Mouse (Mus musculus) retina, adult 2 months (tissue): ENCODE data around the gene Cdh5.

Source experiments
- DNase-seq: peaks from one replicate; pipeline ENCODE4 v3.0.0-alpha.2; 2012; ENCODE audit warnings: low read depth, low spot score

Cdh5 gene

DNA sequence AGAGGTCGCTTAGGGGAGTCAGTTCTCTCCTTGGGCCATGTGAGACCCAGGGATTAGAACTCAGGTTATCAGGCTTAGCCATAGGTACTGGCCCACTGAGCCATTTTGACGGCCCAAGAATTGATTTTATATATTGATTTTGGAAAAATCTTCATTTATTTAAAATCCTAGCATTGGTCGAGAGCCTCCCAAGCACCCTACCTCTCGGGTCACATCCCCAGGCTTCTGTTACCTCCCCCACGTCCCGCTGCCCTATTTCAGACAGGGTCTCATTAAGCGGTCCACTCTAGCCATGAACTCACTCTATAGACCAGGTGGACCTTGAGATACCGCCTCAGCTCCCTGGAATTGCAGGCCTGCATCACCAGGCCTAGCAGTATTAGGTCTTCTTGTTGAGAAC is 33.1 kb downstream of the Cdh5 start:
- DNase-seq, result no peak

DNA sequence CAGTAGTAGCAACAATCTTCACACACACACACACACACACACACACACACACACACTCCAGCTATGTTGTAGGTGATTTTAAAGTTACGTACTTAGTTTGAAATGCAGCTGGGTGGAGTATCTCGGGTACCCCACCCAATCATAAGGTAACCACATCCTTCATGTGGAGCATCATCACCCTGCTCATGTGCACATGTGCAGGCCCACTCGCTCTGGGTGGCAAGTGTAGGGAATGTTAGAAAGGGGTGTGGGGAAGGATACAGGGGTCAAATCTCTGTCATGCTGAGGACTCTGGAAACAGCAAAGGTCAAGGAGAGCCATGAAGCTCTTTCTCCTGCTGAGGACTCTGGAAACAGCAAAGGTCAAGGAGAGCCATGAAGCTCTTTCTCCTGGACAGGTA is 34.9 kb downstream of the Cdh5 start:
- DNase-seq, result no peak

DNA sequence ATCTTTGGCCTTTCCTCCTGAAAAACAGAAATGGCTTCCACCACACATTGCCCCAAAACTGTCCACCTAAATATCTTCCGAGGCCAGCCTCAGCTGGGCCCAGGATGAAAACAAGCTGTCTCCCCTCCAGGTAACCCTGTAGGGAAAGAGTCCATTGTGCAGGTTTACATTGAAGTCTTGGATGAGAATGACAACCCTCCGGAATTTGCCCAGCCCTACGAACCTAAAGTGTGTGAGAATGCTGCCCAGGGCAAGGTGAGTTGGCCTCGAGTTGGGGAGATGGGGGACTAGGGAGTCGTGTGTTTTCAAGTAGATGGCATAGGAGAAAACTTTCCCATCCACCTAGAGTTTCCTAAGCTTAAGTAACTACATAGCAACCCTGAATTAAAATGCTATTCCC is 36.2 kb downstream of the Cdh5 start:
- DNase-seq, result no peak

DNA sequence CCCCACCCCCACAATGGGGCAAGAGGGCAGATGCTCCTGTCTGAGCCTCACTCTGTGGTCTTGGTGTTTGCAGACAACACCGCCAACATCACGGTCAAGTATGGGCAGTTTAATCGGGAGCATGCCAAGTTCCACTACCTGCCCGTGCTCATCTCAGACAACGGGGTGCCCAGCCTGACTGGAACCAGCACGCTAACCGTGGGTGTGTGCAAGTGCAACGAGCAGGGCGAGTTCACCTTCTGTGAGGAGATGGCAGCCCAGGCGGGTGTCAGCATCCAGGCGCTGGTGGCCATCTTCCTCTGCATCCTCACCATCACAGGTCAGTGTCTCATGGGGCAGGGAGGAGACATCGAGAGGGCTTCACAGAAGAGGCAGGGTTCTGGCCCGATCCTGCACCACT is 39.2 kb downstream of the Cdh5 start:
- DNase-seq, result no peak

DNA sequence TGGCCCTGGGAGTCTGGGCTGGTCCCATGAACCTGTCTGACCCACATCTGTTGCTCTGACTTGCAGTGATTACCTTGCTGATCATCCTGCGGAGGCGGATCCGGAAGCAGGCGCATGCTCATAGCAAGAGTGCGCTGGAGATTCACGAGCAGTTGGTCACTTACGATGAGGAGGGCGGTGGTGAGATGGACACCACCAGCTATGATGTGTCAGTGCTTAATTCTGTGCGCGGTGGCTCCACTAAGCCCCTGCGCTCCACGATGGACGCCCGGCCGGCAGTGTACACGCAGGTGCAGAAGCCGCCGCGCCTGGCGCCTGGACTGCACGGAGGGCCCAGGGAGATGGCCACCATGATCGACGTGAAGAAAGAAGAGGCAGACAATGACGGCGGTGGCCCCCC is 41.0 kb downstream of the Cdh5 start:
- no peak for DNase-seq

DNA sequence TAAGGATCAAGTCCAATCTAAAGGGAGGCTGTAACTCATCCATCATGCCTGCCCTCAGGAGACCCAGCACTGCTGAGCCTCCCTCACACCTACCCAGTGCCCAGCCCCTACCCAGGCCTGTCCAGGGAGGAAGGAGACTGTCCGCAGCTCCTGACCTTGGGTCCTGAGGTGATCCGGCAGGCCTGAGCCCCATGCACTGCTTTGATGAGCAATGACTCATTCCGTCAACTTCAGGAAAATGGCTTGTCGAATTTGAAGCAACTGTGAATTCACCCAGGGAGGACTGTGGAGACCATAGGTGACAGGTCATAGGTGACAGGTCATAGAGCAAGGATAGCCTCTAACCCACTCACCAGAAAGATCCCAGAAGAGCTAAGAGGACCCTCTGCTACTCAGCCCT is 42.0 kb downstream of the Cdh5 start:
- no peak for DNase-seq

DNA sequence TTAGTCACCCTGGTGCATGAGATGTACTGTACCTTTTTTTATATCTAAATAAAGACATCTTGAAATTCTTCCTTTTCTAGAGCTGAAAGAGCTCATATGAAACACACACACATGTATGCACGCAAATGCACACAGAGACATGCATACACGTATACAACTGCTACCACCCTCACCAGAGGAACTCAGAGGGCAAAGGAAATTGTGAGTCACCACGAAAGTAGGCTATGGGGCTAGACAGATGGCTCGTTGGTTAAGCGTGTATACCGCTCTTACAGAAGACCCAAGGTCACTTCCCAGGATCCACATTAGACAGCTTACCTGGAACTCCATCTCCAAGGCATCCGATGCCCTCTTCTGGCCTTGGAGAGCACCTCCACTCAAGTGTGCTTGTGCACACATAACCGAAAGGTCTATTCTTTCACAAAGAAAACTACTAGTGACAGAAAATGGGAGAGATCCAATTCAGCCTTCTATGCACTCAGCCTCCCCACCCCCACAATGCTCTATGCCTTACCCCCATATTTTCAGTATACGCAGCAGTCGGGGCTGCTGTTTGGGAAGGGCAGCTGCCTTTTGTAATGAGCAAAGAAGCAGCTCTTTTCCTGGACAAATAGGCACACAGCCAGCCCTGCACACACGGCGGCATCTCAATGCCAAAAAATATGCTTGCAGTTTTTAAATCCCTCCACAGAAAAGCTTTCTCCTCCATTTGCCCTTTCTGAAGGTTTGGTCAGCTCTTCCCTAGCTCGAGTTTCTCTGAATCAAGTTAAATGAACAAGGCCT is 43.2 kb downstream of the Cdh5 start:
- no peak for DNase-seq

DNA sequence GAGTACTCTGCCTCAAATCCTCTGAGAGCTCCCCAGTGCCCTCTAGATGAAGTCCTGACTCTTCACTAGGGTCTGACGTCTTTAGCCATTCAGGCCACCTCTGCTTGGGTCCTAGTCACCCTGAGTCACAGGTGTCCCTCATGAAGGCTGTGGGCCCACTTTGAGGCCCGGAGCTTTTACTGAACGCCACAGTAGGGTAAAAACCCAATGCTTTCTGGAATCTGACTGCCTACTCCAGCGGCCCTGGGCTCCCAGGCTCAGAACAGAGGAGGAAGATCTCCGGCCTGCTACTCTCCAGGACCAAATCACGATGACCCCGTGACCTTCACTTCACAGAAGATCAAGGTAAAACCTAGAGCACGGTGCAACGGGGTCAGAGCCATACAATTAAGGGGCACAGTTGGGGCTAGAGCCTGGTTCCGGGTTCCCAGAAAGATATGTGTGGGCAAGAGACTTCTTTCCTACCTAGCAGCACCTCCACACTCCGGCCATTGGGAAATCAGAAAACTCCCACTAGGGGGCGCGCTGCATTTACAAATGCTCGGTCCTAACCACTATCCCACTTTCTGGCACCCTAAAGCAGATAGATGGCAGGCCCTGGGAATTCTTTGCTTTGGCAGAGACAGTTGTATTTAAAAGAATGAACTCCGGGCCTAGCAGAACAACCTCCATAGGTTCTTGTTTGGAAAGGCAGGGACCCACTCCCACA is 44.7 kb downstream of the Cdh5 start:
- peak; percentile 46 for DNase-seq

DNA sequence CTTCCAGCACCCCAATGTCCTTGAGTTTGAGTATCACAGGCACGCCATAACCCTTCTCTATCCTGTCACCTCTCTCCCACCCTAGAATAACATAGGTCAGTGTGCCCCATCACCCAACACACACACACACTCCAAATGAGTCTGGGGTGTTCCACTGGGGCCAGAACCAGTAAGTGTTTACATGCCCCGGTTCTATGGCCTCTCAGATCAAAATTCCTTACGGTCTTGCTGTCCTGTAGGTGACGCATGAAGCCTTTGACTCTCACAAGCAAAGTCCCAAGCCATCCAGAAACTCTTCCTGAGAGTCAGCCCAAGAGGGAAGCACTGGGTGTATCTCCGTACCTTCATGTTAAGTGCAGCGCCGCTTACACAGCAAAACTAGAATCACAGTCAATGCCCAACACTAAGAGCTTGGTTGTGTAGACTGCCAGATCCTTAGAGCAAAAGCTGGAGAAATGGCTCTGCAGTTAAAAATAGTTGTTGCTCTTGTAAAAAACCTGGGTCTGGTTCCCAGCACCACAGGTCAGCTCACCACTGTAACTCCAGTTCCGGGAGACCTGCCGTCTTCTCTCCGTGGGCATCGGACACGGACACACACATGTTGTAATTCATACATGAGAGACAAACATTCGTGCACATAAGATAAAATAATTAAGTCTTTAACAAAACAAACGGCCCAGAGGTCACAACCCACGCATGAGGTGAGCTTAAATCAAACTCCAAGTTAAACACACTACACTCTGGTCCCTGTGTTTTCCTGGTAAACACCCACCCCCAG is 45.5 kb downstream of the Cdh5 start:
- no peak for DNase-seq

DNA sequence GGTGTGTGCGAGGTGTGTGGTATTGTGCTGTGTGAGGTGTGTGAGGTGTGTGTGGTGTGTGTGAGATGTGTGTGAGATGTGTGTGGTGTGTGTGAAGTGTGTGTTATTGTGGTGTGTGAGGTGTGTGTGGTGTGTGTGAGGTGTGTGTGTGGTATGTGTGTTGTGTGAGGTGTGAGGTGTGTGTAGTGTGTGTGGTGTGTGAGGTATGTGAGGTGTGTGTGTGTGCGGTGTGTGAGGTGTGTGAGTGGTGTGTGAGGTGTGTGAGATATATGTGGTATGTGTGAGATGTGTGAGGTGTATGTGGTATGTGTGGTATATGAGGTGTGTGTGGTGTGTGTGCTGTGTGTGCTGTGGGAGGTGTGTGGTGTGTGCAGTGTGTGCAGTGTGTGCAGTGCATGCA is 46.5 kb downstream of the Cdh5 start:
- DNase-seq, result no peak

DNA sequence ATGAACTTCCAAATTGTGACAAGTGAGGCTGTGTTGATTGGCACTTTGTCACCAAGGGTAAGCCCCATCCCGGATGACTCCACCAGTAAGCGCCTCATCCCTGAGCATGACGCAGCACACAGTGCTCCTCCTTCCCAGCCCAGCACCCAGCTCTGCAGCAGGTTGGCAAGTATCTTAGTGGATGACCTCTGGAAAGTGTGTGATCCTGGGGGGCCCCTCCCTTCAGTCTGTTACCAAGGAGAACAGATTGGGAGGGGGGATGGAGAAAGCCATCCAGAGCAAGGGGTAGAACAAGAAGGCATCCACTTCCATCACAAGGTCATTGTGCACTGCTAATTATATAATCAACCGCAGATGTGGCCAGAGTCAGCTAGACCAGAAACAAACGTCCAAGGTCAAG is 59.3 kb downstream of the Cdh5 start:
- DNase-seq, result no peak

DNA sequence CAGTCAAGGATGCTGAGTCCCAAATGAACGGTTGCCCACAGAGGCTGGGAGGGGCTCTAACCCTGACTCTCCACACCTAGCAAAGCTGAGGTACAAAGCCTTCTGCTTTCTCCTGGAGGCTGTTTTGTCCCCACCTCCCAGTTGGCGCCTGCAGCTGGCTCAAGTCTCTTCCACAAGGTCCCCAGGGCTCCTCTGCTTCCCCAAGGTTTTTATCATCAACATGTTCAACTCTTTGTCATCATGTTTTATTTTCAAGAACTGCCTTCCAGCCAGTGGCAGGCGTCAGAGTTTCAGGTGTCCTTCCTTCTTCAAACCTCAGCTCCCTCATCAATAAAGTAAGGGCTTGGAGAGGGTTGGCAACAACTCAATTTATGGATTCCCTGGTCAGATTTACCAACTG is 68.0 kb downstream of the Cdh5 start:
- DNase-seq, result no peak

DNA sequence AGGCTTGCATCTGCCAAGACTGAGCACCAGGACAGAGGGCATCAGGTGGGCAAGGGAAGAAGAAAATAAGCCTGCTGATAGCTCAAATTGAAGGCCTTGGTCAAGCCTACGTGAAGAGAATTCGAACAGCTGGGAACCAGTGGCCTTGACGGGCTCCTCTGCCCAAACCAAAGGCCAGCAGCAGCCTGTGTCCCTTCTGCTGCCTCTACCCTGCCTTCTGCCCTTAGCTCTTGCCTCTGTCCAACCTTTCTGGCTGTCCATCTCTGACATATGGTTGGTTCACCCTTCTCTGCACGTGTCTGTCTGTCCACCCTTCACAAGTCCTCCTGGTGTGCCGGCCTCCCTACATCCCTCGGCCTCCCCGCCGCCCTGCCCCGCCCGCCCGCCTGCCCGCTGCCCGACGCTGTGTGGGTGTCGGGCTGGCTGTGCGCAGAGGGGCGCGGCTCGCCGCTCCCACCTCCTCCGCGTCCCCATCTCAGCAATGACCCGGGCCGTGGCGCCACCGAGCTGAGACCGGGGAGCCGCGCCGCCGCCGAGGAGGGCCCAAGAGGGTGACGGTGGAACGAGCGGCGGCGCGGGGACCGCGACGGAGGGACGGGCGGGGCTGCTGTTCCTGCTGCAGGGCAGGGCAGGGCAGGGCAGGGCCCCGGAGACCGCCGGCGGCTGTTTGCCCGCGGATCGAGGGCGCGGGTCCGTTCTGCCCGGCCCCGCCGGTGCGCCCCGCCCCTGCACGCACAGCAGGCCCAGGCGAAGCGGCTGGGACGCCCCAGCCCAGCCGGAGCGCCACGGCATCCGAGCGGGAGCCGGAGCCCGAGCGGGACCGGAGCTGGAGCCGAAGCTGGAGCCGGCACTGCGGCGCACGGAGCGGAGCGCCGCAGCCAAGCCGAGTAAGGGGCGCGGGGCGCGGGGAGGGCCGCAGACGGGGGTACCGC is 69.0 kb downstream of the Cdh5 start, which contains the start of gene Bean1:
Bean1 (plus strand) TSS at position 325 of the 932 bp plus-strand sequence.
- no peak for DNase-seq

DNA sequence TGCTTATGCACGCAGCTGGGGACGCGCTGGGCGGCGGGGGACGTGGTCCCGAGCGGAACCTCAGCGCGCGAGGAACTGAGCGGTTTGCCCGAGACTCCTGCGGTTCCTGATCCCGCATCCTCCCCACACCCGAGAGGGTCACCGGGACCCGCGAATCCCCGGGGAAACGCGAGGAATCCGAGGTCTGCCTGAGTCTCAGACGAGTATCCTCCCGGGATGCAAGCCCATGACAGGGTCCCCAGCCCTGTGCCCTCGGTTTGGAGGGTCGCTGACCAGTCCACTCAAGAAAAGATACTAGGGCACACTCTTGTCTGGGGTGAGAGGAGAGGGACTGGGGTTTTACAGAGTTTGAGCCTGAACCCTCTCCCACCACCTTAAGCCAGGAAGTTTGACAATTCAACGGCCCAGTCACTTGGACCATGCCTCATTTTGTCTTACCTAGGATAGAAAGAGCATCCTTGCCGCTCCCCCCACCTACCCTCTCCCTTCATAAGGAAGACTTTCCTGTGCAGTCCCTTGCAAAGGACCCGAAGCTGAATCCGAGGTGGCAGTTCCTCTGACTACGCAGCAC is 69.7 kb downstream of the Cdh5 start:
- no peak for DNase-seq

DNA sequence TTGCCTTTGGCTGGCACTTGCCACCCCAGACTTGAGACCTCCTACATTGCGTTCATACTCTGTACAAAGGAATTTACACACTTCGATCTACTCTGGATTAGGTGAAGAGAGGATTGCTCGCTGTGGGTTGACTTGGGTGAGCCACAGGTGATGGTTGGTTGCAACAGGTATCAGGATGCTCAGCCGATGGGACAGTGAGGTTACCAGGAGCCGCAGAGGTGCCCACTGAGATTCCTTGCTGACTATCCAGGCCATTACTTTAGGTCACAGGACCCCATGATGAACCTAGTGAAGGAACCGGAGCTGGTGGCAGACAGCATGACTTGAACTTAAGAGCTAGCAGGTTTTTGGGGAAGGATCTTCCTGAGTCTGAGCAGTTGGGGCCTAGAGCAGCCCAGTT is 71.0 kb downstream of the Cdh5 start:
- no peak for DNase-seq

DNA sequence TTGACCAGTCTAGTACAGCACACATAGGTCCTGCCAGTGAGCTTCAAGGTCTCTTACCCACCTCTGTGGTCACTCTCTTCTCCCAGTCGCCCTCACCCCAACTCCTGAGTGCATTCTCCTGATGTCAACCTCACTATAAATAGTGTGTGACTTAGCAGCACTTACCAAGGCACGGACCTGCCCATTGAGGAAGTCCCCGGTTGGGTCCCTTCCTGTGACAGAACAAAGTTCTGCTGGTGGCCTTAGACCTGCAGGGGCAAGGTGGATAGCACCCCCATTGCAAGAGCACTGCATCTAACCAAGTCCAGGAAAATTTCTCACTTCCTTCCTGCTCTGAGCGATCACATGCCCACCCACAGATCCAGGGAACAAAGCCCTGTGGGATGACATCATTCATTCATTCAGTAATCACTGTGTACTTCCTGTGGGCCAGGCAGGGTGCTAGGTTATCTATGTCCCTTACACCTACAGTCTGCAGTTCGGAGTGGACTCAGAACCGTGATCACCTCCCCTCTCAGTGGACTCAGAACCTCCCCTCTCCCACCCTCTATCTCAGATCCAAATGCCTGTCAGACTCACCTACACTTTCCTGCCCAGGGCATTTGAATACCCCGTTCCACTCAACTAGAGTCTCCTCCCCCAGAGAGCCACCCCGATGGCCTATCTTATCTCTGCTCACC is 74.6 kb downstream of the Cdh5 start:
- DNase-seq, result no peak

DNA sequence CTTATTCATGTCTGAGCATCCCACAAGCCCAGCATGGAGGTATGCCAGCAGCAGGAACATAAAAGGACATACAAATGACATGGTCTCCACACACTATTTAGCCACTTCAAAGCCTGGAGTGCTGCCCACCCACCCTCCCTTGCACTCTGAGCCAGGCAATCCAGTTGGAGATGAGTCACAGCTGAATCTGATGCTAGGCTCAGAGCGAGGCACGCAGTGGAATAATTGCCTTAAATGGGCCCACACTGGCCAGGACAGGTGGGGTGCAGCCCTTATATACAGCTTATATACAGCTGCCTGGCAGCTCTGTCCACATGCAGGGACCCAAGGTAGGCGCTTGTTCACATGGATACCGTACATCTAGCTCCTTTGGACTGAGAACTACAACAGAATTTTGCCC is 75.6 kb downstream of the Cdh5 start:
- DNase-seq, result no peak

DNA sequence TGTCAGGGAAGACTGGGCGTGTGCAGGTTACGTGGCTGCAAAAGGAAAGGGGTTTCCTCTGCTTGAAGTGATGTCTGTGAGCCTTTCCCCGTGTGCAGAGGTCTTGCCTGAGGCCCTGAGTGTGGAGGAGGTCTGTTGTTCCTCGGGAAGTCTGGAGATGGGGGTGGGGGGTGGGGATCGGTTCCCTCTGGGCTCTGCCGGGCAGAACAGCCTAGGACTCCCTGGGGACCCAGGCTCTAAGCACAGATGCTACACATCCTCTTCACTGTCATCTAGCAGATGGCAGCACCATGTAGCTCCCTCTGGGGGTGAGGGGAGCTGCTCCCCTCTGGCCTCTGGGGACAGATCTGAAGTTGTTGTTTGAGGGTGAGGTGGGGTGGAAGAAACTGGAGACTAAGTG is 83.5 kb downstream of the Cdh5 start:
- DNase-seq, result no peak

DNA sequence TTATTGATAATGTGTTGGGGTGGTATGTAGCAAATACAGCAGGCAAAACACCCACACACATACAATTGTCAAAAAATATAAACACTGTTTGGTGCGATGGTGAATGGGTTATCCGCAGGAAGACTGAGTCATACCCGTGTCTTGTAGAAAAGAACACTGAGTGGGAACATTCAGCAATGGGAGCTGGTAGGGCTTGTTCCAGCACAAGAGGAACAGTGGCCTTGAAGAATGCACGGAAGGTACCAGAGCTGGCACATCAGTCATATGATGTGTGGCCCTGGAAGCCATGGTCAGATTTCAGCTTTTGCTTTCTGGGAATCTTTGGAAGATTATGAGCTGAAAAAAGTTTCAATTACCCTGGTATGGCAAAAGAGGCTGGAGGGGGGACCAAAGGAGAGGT is 85.4 kb downstream of the Cdh5 start:
- DNase-seq, result no peak

DNA sequence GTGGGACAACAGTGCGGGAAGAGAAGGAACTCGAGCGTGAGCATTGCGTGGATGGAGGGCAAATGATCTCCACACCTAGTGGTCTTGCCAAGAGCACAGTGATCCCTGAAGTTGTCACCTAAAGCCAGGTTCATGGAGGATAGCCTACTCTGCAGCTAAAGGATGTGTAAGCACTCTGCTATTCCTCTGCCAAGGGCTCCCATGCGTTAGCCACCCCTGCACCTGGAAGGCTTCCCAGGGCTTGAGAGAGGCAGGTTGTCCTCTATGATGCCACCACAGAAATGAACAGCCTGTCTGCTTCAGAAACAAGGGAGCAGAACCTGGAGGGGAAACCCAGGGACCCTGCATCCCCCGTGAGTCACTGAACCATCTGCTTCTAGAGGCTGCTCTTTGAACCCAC is 86.2 kb downstream of the Cdh5 start:
- DNase-seq, result no peak

DNA sequence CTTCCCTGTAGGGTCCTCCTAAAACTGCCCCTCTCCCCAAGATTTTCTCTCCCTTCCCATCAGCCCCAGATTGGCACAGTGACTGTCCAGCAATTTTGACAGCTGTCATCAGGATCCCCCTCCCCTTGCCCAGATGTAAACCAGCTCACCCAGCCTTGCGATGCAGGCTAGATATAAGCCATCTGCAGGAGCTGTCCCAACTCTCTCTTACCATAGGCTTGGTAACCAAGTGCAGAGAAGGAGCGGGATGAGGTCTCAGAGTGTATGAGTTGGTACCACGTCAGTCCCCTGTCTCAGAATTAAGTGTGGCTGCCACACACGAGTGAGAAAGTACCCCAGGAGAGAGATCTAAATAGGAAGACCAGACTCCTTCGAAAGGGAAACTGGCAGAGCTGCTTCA is 87.0 kb downstream of the Cdh5 start:
- DNase-seq, result no peak
